Mouse (Mus musculus): ENCODE measurements around the gene Ust. TPM values are rescaled to one million over a fixed set of nuclear protein-coding genes. Genes with fewer than 3 reads are reported as not detected.
A peak's percentile ranks its signal among the peaks of the same experiment; 100 is the strongest.

The Ust gene
- total RNA-seq, 2 experiments from 2014 or later, result 4.7 to 6.3 TPM

DNA sequence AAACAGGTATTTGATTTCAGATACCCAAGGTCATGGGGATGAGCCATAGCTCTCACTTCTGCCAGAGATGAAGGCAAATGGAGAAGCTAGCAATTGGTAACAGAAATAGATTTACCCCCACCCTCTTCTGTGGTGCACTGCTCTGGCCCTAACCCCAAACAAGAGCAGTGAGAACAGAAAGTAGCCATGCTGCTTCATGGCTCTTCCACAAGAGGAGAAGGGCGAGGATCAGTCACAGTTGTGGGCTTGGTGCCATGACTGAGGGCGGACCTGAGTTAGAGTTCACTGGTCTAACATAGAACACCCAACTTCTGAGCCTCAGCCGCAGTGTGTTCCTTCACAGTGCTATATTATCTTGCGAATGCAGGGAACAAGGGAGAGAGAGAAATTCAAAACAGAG lies 13.8 kb downstream of the Ust start:
- peak in 1 of 2 experiments; percentile 26 for DNase-seq

DNA sequence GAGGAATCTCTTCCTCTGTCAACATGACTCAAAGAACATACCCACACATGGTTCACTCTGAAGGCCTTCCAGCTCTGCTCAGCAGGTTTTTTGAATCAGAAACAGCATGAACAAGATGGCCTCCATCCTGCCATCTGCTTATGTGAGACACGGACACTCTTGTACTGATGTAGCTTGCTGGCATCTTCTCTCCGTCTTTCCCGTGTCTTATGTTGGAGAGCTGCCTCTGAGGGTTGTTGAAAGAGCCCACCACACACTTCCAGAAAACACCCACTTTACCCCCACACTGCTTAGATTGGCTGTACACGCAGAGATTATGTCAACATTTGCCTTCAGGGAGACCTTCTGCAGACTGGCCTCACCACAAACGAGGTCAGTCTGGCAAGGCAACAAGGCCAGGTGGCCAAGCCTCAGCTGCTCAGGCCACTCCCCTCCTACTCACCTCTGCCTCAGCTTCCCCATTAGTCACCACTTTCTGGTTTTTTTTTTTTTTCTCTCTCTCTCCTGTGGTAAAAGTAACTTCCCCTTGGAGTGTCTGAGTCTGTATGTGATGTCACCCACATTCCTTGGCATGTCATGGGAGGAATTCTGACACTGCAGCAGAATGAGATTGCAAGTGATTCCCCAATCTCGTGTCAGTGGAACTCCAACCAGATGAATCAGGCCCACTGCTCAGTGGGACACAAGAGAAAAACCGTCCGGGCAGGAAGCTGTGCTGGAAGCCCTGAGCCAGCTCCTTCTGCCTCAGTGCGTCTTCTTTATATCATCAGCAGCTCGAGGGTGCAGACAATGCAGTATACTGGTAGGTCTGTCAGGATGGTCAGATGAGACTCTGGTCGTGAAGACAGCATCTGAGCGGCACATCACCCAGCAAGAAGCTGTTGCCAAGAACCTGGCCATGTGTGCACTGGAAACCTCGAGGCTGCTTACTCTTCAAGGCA lies 19.4 kb downstream of the Ust start:
- peak in 1 of 2 experiments; percentile 29 for DNase-seq

DNA sequence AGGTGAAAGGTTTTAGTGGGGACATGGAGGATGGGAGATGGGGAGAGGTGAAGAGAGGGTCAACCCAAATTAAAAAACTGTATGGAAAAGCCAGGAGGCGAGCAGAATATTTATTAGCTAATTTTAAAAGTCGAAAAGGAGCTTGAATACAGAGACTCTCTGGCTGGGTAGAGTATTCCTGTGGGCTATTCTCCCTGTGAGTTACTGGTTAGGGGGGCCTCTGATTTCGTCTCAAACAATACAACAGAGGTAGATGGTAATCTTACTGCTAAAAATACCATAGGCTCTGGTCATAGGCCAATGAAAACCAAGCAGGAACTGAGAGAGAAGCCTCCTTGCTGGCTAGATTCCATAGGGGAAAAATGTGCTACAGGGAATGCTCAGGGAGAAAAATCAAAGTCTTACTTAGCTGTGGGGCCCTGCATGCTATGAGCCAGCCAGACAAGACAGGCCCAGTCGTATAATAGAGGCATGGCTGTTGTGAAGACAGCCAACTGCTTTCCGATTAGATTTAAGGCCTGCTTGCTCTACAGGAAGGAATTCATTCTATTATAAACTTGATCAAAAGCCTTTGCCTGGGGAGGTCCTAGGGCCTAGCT lies 23.0 kb downstream of the Ust start:
- no peak for DNase-seq

DNA sequence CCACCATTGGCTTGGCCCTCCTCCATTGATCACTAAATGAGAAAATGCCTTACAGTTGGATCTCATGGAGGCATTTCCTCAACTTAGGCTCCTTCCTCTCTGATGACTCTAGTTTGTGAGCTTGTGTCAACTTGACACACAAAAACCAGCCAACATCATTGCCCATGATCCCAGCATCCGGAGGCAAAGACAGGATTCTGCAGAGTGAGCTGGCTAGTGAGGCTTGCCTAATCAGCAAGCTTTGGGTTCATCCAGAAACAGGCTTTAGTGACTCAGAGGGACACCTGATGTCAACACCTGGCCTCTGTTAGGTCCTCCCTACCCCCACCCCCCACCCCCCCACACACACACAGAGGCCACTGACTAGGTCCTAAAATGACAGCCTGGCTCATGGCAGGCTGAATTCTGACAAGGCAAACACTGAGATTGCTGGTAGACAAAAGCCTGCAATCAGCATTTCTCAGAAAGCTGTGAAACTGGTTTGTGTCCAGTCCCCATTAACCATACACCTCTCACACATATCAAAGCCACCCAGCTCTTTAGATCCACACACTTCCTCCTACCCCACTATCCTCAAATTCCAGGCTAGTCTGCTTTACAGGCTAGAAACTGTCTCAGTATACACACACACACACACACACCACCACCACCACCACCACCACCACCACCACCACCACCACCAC lies 26.6 kb downstream of the Ust start:
- no peak for DNase-seq

DNA sequence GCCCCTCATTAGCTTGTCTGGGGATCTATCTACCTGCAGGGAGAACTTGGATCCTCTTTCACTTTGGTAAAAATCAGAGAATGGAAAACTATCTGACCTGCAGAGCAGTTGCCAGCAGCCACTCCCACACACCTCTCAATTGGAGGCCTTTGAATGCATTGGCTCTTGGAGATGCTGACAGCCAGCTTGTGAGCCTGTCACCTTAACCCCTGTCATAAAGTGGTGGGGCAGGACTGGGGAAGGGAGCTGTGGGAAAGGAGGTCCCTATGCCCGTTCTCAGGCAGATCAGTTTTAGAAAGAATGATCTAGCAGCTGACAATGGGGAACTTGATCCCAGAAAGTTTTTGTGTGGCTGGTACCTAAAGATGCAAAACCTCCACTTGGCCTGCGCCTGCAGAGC lies 31.2 kb downstream of the Ust start:
- no peak for DNase-seq

DNA sequence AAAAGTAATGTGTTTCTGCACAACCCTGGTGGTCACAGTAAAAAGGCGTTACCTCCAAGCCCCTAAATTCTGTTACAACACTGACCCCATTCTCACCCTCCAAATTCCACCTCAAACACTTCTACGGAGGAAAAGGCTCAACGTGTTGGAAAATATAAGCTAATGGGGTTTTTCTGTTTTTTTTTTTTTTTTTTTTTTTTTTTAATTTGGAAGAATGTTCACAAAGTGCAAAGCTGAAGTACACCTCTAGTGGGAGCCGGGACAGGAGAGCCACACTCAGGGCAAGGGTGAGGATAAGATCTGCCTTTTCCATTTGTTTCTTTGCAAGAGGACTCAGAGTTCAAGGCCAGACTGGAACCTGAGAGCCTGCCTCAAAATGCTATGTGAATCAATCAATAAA lies 34.1 kb downstream of the Ust start:
- DNase-seq, result no peak

DNA sequence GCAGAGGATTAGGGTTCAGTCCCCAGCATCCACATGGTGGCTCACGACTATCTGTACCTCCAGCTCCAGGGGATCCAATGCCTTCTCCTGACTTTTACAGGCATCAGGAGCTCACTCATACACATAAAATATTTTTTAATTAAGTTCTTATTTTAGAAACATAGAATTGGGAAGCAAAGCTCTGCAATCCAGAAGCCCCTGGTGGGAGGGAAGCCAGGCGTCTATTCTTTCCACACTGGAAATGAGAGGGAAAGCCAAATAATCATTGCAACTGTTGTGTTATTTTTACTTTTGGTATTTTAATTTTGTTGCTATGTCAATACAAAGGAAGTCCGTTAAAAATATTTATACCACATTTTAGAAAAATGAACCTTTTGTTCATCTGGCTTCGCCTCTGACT lies 35.8 kb downstream of the Ust start:
- DNase-seq, result no peak

DNA sequence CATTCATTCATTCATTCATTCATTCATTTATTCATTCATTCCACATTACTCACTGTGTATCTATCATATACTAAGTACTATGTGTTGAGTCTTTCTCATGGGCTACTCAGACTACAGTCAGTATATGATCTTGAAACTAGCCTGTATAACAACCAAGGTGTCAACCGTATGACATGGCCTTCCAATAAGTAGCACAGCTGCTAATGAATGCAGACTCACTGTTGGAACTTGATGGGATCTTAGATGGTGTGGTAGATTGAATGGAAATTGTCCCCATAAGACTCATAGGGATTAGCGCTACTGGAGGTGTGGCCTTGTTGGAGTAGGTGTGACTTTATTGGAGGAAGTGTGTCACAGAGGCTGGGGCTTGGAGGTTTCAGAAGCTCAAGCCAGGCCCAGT lies 38.8 kb downstream of the Ust start:
- no peak for DNase-seq

DNA sequence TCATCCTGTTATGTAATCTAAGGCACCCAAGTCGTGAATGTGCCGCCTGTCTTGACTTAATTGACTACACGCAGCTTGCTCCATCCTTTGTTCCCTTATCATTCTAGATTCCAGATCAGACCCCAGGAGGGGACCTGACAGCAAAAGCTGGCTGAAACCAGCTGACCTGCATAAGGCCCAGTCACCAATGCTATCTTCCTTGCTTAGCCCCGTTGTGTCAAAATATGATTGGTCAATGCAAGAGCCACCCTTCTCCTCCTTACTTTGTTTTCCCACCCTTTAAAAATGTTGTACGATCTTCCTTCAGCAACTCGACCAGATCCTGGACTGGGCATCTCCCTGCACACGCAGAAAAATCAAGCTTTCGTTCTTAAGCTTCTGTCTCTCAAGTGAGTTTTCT lies 40.7 kb downstream of the Ust start:
- no peak for DNase-seq

DNA sequence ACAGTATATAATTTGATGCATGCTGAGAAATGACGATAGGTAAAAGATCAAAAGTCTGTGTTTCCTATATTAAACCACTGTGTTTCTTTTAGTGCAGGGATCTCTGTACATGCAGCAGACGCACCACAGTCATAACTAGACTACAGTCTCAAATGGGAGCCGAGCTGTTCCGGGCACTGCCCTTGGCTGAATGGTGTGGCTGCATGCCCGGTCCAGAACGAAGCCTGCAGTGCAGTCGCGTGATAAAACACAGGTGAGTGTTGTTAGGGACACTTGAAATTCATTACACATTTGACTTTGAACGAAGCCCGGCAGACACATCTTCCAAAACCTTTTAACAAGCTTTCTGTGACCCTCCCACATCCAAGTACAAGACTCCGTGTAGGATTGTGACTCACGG lies 46.6 kb downstream of the Ust start:
- no peak for DNase-seq

DNA sequence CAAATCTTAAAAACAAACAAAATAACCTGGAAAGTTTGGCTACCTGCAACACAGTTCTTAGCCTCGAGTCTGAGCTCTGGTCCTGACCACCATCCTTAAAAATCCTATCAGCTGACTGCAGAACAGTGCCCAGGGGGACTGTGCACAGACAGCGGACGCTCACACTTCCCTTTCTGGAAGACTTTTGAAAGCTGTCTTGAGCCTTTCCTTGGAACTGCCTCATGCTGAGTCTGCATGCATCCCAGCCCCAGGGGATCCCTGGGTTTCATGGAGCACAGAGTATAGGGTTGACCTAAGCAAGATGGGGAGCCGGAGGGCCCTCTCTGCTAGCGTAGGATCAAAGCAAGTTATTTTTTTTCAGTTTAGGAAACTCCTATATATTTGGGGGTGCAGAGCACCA lies 47.6 kb downstream of the Ust start:
- DNase-seq, result no peak

DNA sequence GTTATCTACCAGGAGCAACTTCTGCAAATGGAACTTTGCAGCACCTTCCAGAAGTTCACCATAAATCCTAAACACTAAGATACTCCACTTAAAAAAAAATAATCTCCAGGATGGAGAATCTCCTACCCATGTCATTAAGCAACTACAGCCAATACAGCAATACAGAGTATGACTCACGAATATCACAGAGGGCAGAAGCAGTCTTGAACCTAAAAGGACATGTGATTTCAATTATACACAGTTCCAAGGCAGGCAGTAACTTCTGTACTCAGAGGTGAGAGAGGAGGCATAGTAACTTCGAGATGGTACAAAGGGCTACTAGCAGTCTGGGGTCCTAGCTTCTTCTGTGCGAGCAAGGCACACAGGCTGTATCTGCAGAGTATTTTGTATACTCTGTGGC lies 49.1 kb downstream of the Ust start:
- no peak for DNase-seq

DNA sequence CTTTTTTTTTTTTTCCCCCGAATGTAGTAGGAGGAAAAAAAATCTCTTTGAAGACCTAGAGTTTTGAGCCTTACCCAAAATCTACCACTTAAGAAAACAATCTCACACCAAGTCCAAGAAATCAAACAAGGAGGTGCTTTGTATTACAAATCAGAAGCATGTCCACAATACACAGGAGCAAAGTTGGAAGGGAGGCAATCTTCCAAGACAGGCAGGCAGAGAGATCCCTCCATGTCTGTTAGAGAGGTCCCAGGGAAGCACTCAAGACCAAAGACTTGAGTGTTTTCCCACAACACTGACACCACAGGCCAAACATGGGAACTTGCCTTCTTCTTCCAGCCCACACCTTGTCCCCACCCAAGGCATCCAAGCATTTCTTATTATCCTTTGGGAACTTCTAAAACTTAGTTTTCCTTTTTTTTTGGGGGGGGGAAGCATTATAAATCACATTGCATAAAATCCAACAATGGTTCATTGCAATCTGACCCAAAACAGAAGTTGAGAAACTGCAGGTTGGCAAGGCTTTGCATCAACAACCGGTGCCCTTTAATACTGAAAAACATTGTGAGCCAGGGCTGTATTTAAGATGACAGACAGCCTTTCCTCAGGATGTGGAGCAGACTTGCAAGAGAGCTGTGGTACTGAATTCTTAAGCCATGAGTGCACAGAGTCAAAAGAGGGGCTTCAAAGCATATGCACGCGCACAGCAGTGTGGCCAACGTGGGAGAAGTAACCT lies 49.8 kb downstream of the Ust start:
- DNase-seq, result no peak

DNA sequence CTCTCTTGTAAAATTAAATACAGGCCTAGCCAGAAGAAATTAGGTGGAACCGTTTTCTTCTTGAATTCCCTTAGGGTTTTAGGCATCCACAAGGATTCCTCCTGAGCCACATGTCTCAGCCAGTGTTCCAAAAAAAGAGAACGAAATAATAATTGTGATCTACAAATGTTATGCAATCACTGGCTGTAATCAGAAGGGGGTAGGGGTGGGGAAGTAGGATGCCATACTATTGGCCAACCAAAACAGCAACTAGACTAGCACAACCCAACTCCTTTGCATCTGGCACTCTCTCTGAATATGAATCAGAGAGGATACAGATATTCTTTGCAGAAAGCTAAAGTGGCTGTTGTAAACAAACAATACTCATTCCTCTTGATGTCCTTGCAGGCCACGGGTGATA lies 52.7 kb downstream of the Ust start:
- no peak for DNase-seq

DNA sequence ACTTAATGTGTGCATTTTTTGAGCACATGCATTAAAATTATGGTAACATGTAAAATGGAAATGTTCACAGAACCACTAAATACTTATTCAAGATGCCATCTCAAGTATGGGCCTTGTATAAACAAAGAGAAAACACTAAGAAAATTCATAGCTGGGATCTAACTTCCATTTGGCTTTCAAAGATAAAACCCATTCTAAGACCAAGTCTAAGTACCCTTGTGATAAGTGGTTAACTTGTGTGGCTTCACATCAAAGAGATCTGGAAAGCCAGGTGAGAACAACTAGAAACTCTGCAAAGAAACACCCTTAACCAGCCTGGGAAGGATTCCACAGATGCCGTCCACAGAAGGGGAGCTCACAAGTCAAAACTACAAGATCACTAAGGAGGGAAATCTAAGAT lies 53.4 kb downstream of the Ust start:
- no peak for DNase-seq

DNA sequence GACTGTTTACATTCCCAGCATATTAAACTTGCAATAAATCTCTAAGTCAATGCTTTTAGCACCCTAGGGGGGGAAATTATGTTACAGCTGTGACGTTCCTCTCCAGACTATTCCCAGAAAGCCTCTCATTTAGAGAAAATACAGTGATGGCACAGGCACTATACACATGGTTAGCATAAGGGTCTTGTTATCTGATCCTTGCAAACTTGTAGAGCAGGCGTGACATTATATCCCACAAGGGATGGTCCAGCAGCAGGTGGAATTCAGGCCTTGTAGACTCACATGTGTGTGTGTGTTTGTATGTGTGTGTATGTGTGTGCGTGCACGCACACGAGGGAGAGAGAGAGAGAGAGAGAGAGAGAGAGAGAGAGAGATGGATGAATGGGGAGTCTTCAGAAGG lies 57.3 kb downstream of the Ust start:
- DNase-seq, result no peak

DNA sequence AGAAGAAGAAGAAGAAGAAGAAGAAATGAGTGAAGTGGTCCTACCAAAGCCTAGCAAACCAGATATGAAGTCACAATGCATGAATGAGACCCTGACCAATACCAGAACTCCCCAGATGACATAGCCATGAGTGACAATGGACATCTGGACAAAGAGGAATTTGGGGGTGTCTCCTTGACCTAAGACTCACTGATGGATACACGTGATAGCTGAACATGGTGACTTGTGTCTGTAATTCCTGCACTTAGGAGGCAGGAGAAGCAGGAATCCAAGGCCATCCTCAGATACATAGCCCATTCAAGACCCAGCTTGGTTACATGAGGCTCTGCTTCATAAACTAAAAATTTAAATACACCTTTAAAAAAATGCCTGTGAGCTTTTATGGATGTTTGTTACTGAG lies 63.9 kb downstream of the Ust start:
- DNase-seq, result no peak

DNA sequence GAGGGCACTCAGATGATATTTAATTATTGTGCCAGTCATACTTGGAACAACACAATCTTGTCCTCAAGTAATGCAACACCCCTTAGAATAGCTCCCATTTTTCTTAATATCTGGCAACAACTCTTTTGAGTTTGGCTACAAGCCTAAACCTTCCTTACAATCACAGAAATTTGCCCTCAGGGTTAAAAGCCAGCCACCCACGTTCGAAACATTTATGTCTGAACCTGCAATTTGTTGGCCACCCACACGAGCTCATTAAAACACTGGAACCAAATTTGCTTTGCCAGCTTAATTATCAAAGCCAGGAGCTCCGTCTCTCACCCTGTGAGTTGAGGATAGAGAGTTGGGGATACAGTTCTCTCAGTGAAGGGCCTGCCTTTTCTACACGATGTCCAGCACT lies 70.9 kb downstream of the Ust start:
- DNase-seq, result no peak

DNA sequence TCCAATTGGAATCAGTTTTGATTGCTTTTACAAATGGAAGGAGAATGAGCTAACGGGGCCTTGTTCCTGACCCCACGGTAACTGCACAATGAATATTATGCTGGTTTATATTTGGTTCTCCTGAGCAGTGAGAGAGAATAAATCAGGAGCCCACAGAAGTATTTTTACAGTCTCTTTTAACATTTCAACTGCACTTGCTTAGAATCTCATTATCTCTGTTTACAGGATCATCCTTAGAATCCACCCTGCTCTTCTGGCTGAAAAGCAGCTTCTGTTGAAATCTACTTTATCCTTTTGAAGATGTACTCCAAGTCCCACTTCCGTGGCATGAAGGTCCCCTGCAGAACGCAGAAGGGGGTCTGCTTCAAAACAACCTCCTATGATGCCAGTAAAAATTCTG lies 71.7 kb downstream of the Ust start:
- no peak for DNase-seq

DNA sequence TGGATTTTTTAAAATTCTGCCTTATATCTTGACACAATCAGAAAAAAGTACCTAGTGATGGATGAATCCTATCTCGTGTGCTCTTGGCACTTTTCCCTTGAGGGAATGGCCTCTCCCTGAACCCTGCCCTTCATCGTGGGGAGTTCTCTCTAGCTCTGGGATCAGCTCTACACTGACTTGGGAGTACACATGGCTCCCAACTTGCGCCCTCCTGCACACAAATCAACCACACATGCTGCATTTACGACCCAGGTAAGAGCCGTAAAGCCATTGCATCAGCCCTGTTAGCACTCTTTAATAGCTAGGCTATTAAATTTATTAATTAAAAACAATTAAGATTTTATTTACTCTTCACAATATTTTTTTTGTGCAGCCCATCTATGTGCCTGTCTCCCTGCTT lies 74.6 kb downstream of the Ust start:
- no peak for DNase-seq

DNA sequence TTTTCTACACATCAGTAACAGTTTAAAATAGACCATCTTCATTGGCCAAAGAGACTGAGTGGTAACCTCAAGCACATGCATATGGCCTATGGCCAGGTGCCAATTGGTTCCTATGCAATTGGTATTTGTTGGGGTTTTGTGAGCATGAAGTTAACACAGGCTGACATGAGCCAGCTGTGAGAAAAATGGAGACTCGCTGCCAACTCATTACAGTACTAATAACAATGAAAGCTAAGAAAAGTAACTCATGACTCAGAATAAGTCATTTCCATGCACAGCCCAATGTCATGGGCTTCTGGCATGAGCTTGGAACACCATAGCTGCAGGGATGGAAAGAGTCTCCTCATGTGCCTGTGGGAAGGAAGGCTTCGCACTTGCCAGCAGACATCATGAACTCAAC lies 86.8 kb downstream of the Ust start:
- DNase-seq, result peak; percentile 6 to 15

Measured in adrenal gland, postnatal 36 days (tissue).